Mouse (Mus musculus) brain, embryonic 14.5 days (tissue): Measurements from ENCODE around the gene Mfn1. TPM values are rescaled to one million over a fixed set of nuclear protein-coding genes. Genes with fewer than 3 reads are reported as not detected.

Source experiments
- DNase-seq: peaks from one replicate; pipeline ENCODE4 v3.0.0-alpha.2; 2011; ENCODE audit warnings: low read depth
- CTCF ChIP-seq: fragments of 200-500 bp; IDR thresholded peaks from 2 replicates; pipeline ENCODE4 v1.5.1; 2012; ENCODE audit warnings: inconsistent platforms, mild to moderate bottlenecking, moderate library complexity, borderline replicate concordance; ENCODE audit not compliant: insufficient read depth, insufficient read length; ENCODE audit errors: extremely low read depth
- POLR2A ChIP-seq: fragments of 200-500 bp; IDR thresholded peaks from 2 replicates; pipeline ENCODE4 v1.6.1; 2012; ENCODE audit warnings: mild to moderate bottlenecking, inconsistent platforms, borderline replicate concordance; ENCODE audit not compliant: poor library complexity, insufficient read depth, insufficient read length, severe bottlenecking; ENCODE audit errors: extremely low read depth
- polyA plus RNA-seq: library from polyadenylated mRNA; depleted of rRNA; stranded (reverse); fragments of >200 nt; gene quantifications from 2 replicates; pipeline ENCODE4 v1.2.3, GENCODE M21; 2012; rRNA removed

The Mfn1 gene
- polyA plus RNA-seq, 1 experiment, result 61.0 TPM

- no peak for TF ChIP-seq POLR2A
- no peak for TF ChIP-seq CTCF
- no peak for DNase-seq
Observed at GRCm38 (mm10) chr3:32601055-32601454, 71.8 kb downstream of the Mfn1 start.

- no peak for TF ChIP-seq CTCF
- no peak for TF ChIP-seq POLR2A
Observed at GRCm38 (mm10) chr3:32609233-32609632, 80.0 kb downstream of the Mfn1 start.

GRCm38 (mm10) chr3:32610560-32610959 is 81.3 kb downstream of the Mfn1 start:
- TF ChIP-seq CTCF (peak; percentile 64; the same call in 1 of the 2 replicates), POLR2A (no peak)
- DNase-seq, result peak; percentile 78

More at GRCm38 (mm10) chr3:32609233-32609632, 80.0 kb downstream of the Mfn1 start:
- DNase-seq, result no peak

- TF ChIP-seq CTCF (no peak), POLR2A (no peak)
- no peak for DNase-seq
Observed at GRCm38 (mm10) chr3:32611606-32612170, 82.4 kb downstream of the Mfn1 start.

- DNase-seq, result no peak
- TF ChIP-seq CTCF (no peak), POLR2A (no peak)
Observed at GRCm38 (mm10) chr3:32614786-32615185, 85.5 kb downstream of the Mfn1 start.

- no peak for DNase-seq
- TF ChIP-seq POLR2A (no peak), CTCF (no peak)
Observed at GRCm38 (mm10) chr3:32615376-32615775, 86.1 kb downstream of the Mfn1 start.

GRCm38 (mm10) chr3:32616006-32616330 is 86.7 kb downstream of the Mfn1 start:
- DNase-seq, result no peak

GRCm38 (mm10) chr3:32616331-32617052 is 87.2 kb downstream of the Mfn1 start, which contains the start of gene Gnb4:
Gnb4 (minus strand) TSS chr3:32616585.
- 0 out of 2 replicates have a peak, but pooled peaks have one; percentile 22 for TF ChIP-seq POLR2A
- no peak for TF ChIP-seq CTCF
- DNase-seq, result peak; percentile 90

More at GRCm38 (mm10) chr3:32616006-32616330, 86.7 kb downstream of the Mfn1 start:
- no peak for TF ChIP-seq CTCF

GRCm38 (mm10) chr3:32617053-32617642 is 87.9 kb downstream of the Mfn1 start:
- peak; percentile 67 for DNase-seq
- TF ChIP-seq CTCF, result no peak
- no peak for TF ChIP-seq POLR2A

GRCm38 (mm10) chr3:32621658-32622057 is 92.4 kb downstream of the Mfn1 start:
- TF ChIP-seq CTCF (no peak), POLR2A (no peak)
- DNase-seq, result no peak

GRCm38 (mm10) chr3:32622106-32622505 is 92.8 kb downstream of the Mfn1 start:
- TF ChIP-seq POLR2A (no peak), CTCF (no peak)
- no peak for DNase-seq

GRCm38 (mm10) chr3:32628141-32628540 is 98.9 kb downstream of the Mfn1 start:
- no peak for DNase-seq
- TF ChIP-seq POLR2A, result no peak
- no peak for TF ChIP-seq CTCF

Other genes with a start within 250 kb of the Mfn1 start
- gene Zmat3, start 163.5 kb upstream of the Mfn1 start, polyA plus RNA-seq, result 15.0 and 20.6 TPM in 2 replicates
- 21.8 and 27.6 TPM in 2 replicates for gene Pik3ca, start 131.8 kb upstream of the Mfn1 start, polyA plus RNA-seq
- gene Kcnmb3, start 37.2 kb upstream of the Mfn1 start, polyA plus RNA-seq, result not detected in 2 replicates
- gene Zfp639, start 19.2 kb upstream of the Mfn1 start, polyA plus RNA-seq, result 56.4 and 59.4 TPM in 2 replicates
- gene Gnb4, start 87.1 kb downstream of the Mfn1 start, polyA plus RNA-seq, result 65.1 and 68.9 TPM in 2 replicates
- 51.8 and 61.7 TPM in 2 replicates for gene Actl6a, start 176.8 kb downstream of the Mfn1 start, polyA plus RNA-seq
- 210 and 260 TPM in 2 replicates for gene Ndufb5, start 207.5 kb downstream of the Mfn1 start, polyA plus RNA-seq
- gene Mrpl47, start 208.1 kb downstream of the Mfn1 start, polyA plus RNA-seq, result 12.6 and 15.8 TPM in 2 replicates